Mouse (Mus musculus) layer of hippocampus, postnatal 10 days (tissue): ENCODE results near the gene Cntrl. TPM values are rescaled to one million over a fixed set of nuclear protein-coding genes. Genes with fewer than 3 reads are reported as not detected.

Experiments
- DNase-seq, 2 experiments: peaks; one replicate each; pipeline ENCODE4 v3.0.0; 2021; ENCODE audit warnings: low spot score in 2 of 2
- total RNA-seq, 2 experiments: library from RNA; stranded (reverse); gene quantifications; 2 replicates each; pipeline ENCODE4 v1.2.3; 2021

Cntrl gene
- total RNA-seq, 2 experiments from 2014 or later = 11.1 to 17.0 TPM

DNA sequence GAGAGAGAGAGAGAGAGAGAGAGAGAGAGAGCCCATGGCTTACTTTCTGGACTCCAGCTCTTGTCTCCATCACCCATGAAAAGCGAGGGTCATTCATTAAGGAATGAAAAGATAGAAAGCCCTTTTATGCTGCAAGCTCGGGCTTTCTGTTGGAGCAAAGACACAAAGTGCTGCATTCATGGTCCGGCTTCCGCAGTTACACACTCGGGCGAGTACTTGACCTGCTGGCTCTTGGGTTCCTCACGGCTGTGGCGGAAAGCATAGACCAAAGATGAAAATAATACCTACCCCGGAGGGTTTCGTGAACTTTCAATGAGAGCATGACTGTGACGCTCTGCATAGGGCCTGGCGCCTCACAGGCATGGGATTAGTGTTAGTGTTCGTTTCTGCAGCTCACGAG lies 106.1 kb downstream of the Cntrl start:
- DNase-seq = peak; percentile 21 to 22

DNA sequence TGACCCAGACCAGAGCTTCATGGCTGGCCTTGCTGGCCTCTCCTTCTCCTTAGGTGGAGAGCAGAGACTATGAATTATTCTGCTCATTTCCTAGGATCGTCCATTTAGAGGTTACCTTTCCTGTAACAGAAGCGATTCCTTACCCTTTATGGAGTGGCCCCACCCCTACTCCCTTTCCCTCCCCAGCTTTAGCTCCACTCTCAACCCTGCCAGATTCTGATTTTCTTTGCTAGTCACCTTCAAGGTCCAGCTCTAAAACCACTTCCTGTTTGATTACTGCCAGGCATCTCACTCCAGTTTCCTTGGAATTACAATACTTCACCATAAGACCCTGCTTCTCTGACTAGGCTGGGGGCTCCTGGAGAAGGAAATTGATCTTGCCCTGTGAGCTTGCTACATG lies 107.4 kb downstream of the Cntrl start:
- no peak for DNase-seq

DNA sequence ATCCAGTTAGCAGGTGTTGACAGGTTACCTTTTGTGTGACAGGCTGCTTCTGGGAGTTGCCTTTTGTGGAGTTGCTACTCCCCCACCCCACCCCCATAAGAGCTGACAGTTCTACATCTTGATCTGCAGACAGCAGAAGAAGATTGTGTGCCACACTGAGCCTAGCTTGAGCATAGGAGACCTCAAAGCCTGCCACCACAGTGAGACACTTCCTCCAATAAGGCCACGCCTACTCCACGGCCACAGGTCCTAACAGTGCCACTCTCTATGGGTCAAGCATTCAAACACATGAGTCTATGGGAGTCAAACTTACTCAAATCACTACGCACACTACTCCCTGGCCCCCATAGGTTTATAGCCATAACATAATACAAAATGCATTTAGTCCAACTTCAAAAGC lies 109.4 kb downstream of the Cntrl start:
- no peak for DNase-seq

DNA sequence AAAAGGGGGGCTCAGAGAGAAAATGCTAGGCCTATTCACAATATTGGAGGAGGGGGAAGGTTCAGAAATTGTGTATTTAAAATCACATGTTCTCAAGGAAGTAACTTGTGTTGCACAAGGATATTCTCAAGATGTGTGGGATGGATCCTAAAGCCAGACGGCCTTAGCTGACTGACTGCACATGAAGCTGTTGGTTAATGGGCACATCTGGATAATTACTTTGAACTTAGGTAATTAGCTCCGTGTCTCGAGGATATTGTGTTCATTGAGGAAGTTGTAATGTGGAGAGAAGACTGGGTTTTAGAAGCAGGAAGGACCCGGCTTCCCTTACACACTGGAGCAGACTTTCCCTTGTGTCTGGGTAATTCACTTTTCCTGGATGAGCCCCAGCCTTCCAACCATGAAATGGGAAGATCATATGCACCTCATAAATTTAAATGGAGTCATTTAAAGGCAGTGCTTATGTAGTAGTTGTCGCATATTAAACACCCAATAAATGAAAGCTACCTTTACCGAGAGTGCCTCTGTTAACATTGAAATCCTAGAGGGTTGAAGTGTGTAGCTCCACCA lies 113.6 kb downstream of the Cntrl start:
- no peak for DNase-seq

DNA sequence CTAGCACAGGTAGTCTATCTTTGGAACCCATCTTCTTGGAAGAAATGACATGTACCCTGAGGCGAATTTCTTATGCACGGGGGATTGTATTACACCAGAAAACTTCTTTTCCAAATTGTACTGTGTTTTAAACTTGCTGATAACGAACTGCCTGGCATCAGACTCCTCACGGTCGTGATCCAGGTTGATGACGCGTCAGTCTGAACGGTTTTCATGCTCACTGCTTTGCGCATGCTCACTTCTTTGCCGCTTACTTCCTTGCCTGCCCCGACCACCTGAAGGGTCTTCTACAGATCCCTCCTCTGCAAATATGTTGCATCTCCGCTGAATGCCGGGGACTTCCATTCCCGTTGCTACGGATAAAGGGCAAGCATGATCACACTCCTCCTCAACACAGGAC lies 115.0 kb downstream of the Cntrl start:
- DNase-seq = no peak

DNA sequence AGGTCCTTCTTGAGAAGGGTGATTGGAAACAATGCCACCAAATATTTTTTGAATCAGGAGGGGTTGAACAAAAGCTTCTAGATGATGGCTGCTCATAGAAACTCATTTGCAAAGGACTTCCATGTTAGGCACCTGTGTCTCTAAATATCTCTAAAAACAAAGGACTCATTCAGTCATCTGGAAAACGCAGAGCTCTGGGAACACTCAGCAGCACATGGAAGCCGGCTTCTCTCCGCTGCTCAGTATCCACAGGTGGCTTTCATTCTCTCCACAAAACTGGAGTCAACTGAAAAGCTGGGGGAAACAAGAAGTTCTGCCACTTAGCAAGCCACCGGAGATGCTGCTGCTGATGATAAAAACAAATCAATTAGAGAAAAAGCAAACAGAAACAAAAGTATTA lies 118.9 kb downstream of the Cntrl start:
- DNase-seq = no peak

Other genes with a start within 250 kb of the Cntrl start
- under 1 TPM; 0.27 to 0.47 TPM for gene Cutal, start 235.1 kb upstream of the Cntrl start, total RNA-seq
- 10 to 100 TPM; 39.6 to 48.0 TPM for gene Psmd5, start 234.5 kb upstream of the Cntrl start, total RNA-seq
- gene Phf19, start 195.5 kb upstream of the Cntrl start, total RNA-seq = 1 to 10 TPM; 1.9 to 3.4 TPM
- gene Traf1, start 147.7 kb upstream of the Cntrl start, total RNA-seq = 1 to 10 TPM in 1 of 2 experiments, under 1 TPM in 1; 0.94 to 2.4 TPM
- under 1 TPM in 1 of 2 experiments, not detected in 1; 0.23 TPM for gene Hc, start 48.1 kb upstream of the Cntrl start, total RNA-seq
- gene AI182371, start 7.9 kb upstream of the Cntrl start, total RNA-seq = under 1 TPM in 1 of 2 experiments, not detected in 1; 0.27 TPM
- gene Rab14, start 91.6 kb downstream of the Cntrl start, total RNA-seq = 100 to 1,000 TPM; 229 to 249 TPM
- gene Gsn, start 146.9 kb downstream of the Cntrl start, total RNA-seq = 10 to 100 TPM; 23.9 to 24.2 TPM
- gene Stom, start 227.5 kb downstream of the Cntrl start, total RNA-seq = 1 to 10 TPM; 9.1 to 9.8 TPM